Mouse (Mus musculus): ENCODE data around the gene Eya2. TPM values are rescaled to one million over a fixed set of nuclear protein-coding genes. Genes with fewer than 3 reads are reported as not detected.
"Not testable (repeated sequence)": the region's sequence is repeated elsewhere in the genome, so short reads cannot be mapped to it uniquely, and the experiment has no call there.

The Eya2 gene
- polyA plus RNA-seq (2012; rRNA removed): 1.4 and 1.7 TPM in 2 replicates

DNA sequence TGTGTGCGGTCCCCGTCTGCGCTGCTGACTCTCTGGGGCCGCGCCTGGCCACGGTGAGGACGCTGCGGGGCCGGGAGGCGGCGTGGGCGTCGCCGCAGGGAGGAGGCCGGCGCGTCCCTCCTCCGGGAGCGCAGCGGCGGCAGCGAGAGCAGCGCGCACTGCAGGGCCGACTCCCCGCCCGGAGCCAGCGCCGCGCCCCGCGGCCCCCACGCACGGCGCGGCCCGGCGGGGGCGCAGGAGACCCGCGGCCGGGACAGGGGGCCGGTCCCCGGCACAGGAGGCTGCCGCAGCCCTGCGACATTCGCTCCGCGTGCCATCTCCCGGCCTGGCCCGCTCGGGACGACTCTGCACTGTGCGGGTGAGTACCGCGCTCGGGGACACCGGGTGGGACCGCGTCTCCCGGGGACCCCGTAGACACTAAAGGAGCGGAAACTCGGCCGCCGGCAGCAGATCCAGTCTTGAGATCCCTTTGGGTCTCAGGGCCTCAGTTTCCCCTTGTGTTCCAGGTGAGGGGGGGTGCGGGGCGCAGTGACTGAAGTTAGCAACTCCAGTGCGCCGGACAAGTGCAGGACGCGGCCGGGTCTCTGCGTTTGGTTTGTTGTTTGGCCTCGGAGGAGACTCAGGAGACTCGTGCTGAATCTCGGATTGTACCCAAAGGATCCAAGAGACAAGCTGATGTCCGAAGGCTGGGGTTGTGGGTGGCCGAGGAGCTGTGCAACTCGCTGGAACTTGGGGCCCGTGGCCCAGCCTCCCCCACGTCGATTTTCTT lies at the start of gene Eya2:
Eya2 (plus strand) TSS at position 126 of the 769 bp plus-strand sequence.
- peak within 1 kb of the TSS; percentile 33 for H3K4me3 ChIP-seq (ENCODE audit: control insufficient read depth, low read depth, low read length)
- peaks cover 13% of the 10 kb centered on the region for H3K4me1 ChIP-seq (ENCODE audit: control insufficient read depth, insufficient read depth, low read length)
- TF ChIP-seq CTCF (IDR thresholded peaks at IDR 0.05; ENCODE audit: control insufficient read depth, insufficient read depth, insufficient replicate concordance, low read depth, low read length) (no peak), POLR2A (IDR thresholded peaks at IDR 0.05; ENCODE audit: control insufficient read depth, low read depth, low read length) (no peak)
- no peaks in the 10 kb centered on the region for H3K27me3 ChIP-seq (ENCODE audit: control insufficient read depth, insufficient read depth, low read length)
- no peaks in the 10 kb centered on the region for H3K36me3 ChIP-seq (ENCODE audit: control insufficient read depth, insufficient read depth, low read length)
- no peak within 1 kb of the TSS for H3K27ac ChIP-seq (ENCODE audit: control insufficient read depth, insufficient read depth, low read depth, low read length)

DNA sequence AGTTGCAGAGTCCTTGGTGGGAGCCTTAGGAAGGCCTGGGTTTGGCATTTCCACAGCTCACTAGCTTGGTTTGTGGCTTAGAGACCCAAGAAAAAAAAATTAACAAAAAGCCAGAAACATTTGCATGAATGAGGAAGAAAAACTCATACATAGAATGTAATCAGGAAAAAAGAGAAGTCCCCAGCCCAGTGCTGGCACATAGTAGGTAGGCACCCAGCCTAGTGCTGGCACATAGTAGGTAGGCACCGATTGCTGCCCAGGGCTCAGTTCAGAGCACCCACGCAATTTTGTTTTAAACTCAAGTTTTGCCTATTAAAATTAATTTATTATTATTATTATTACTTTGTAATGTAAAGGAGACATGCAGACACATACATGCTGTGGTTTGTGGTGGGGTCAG lies 49.1 kb upstream of the Eya2 start:
- Histone ChIP-seq H3K27ac (ENCODE audit: control insufficient read depth, insufficient read depth, low read depth, low read length) (no peak overlapping the region), H3K4me3 (ENCODE audit: control insufficient read depth, low read depth, low read length) (no peak overlapping the region), H3K4me1 (ENCODE audit: control insufficient read depth, insufficient read depth, low read length) (no peaks in the 10 kb centered on the region; the same call in 1 of the 2 replicates), H3K27me3 (ENCODE audit: control insufficient read depth, insufficient read depth, low read length) (no peaks in the 10 kb centered on the region), H3K36me3 (ENCODE audit: control insufficient read depth, insufficient read depth, low read length) (no peaks in the 10 kb centered on the region)
- TF ChIP-seq CTCF (IDR thresholded peaks at IDR 0.05; ENCODE audit: control insufficient read depth, insufficient read depth, insufficient replicate concordance, low read depth, low read length) (no peak), POLR2A (IDR thresholded peaks at IDR 0.05; ENCODE audit: control insufficient read depth, low read depth, low read length) (no peak)

DNA sequence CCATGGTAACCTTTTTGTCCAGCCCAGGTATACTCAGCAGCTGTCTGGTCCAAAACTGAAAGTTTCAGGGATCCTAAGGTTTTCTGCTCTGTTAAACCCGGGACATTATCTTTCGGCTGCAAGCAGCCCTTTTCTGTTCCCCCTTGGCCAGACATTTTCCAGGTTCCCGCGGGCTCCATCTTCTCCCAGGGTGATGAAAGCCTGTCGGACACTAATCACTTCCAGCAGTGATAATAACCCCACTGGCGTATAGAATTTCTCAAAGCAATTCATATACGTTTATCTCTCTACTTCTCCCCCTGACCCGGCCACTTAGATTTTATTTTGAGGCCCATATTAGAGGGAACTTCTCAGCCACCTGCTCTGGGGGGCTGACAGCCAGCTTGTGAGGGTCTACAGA lies 48.5 kb upstream of the Eya2 start:
- H3K36me3 ChIP-seq (ENCODE audit: control insufficient read depth, insufficient read depth, low read length): no peaks in the 10 kb centered on the region
- no peaks in the 10 kb centered on the region; the same call in 1 of the 2 replicates for H3K4me1 ChIP-seq (ENCODE audit: control insufficient read depth, insufficient read depth, low read length)
- TF ChIP-seq POLR2A (IDR thresholded peaks at IDR 0.05; ENCODE audit: control insufficient read depth, low read depth, low read length): no peak
- TF ChIP-seq CTCF (IDR thresholded peaks at IDR 0.05; ENCODE audit: control insufficient read depth, insufficient read depth, insufficient replicate concordance, low read depth, low read length): no peak
- H3K27ac ChIP-seq (ENCODE audit: control insufficient read depth, insufficient read depth, low read depth, low read length): no peak overlapping the region
- no peaks in the 10 kb centered on the region for H3K27me3 ChIP-seq (ENCODE audit: control insufficient read depth, insufficient read depth, low read length)
- no peak overlapping the region for H3K4me3 ChIP-seq (ENCODE audit: control insufficient read depth, low read depth, low read length)

DNA sequence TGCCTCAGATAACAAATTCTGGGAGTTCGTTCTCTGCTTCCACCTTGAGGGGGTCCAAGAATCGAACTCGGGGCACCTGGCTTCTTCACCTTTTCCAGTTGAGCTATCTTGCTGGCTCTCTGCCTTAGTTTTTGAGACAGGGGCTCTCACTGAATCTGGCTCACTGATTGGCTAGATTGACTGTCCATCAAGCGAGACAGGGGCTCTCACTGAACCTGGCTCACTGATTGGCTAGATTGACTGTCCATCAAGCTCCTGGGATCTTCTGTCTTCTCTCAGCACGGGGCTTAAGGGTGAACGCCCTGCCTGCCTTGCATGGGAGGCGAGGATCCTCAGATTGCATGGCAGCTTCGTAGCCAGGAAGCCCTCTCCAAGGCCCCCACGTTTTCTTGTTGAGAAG lies 47.4 kb upstream of the Eya2 start:
- Histone ChIP-seq H3K27ac (ENCODE audit: control insufficient read depth, insufficient read depth, low read depth, low read length) (no peak overlapping the region), H3K27me3 (ENCODE audit: control insufficient read depth, insufficient read depth, low read length) (no peaks in the 10 kb centered on the region), H3K36me3 (ENCODE audit: control insufficient read depth, insufficient read depth, low read length) (no peaks in the 10 kb centered on the region), H3K4me3 (ENCODE audit: control insufficient read depth, low read depth, low read length) (peak overlapping the region; percentile 49), H3K4me1 (ENCODE audit: control insufficient read depth, insufficient read depth, low read length) (no peaks in the 10 kb centered on the region; the same call in 1 of the 2 replicates)
- no peak for TF ChIP-seq POLR2A (IDR thresholded peaks at IDR 0.05; ENCODE audit: control insufficient read depth, low read depth, low read length)

DNA sequence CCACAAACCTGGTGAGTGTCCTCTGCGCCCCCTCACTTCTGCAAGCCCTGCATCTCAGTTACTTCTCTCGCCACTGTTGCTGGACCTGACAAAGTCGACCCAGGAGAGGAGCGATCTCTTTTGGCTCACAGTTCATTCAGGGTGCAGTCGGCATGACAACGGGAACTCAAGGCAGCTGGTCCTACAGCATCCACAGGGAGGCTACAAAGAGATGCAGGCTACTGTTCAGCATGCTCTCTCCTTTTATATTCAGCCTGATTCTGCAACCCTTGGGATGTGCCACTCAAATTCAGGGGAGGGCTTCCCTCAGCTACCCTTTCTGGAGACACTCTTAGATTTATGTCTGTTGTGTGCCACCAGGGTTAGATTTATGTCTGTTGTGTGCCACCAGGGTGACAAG lies 46.2 kb upstream of the Eya2 start:
- H3K4me3 ChIP-seq (ENCODE audit: control insufficient read depth, low read depth, low read length): no peak overlapping the region
- no peaks in the 10 kb centered on the region for H3K36me3 ChIP-seq (ENCODE audit: control insufficient read depth, insufficient read depth, low read length)
- no peak overlapping the region for H3K27ac ChIP-seq (ENCODE audit: control insufficient read depth, insufficient read depth, low read depth, low read length)
- no peaks in the 10 kb centered on the region; the same call in 1 of the 2 replicates for H3K4me1 ChIP-seq (ENCODE audit: control insufficient read depth, insufficient read depth, low read length)
- TF ChIP-seq CTCF (IDR thresholded peaks at IDR 0.05; ENCODE audit: control insufficient read depth, insufficient read depth, insufficient replicate concordance, low read depth, low read length) (no peak), POLR2A (IDR thresholded peaks at IDR 0.05; ENCODE audit: control insufficient read depth, low read depth, low read length) (no peak)
- H3K27me3 ChIP-seq (ENCODE audit: control insufficient read depth, insufficient read depth, low read length): no peaks in the 10 kb centered on the region

DNA sequence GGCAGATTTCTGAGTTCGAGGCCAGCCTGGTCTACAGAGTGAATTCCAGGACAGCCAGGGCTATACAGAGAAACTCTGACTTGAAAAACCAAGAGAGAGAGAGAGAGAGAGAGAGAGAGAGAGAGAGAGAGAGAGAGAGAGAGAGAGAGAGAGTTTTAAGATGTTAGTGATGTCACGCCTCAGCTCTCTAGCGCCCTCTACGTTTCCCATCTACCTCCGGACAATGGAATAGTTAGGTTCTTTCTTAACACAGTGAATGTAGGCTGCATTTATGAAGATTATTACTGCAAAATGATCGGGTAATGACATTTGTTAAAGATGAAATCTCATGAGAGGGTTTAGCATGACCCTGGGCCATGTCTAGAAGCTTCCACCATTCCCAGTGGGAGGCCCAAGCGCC lies 44.4 kb upstream of the Eya2 start:
- not testable (repeated sequence) for H3K36me3 ChIP-seq (ENCODE audit: control insufficient read depth, insufficient read depth, low read length); H3K27ac ChIP-seq (ENCODE audit: control insufficient read depth, insufficient read depth, low read depth, low read length); H3K4me1 ChIP-seq (ENCODE audit: control insufficient read depth, insufficient read depth, low read length); H3K4me3 ChIP-seq (ENCODE audit: control insufficient read depth, low read depth, low read length); H3K27me3 ChIP-seq (ENCODE audit: control insufficient read depth, insufficient read depth, low read length)

DNA sequence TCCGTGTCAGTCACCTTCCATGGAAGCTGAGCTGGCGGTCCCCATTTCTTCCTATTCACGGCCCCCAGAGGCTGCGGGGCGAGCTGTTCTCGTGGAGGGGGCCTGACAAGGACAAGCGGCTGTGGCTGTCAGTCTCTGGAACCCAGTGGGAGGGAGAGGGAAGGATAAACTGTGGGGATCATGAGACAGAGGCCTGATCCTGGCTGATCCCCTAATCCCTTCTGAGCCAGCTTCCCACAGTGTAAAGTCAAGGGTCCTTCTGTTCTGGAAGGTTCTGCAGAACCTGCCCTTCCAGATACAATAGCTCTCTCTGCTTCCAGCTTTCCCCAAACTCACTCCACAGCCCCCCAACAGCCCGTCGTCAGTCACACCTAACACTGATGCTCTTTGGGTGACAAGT lies 40.8 kb upstream of the Eya2 start:
- H3K4me1 ChIP-seq (ENCODE audit: control insufficient read depth, insufficient read depth, low read length): no peaks in the 10 kb centered on the region
- no peak overlapping the region for H3K4me3 ChIP-seq (ENCODE audit: control insufficient read depth, low read depth, low read length)
- H3K27me3 ChIP-seq (ENCODE audit: control insufficient read depth, insufficient read depth, low read length): no peaks in the 10 kb centered on the region
- H3K36me3 ChIP-seq (ENCODE audit: control insufficient read depth, insufficient read depth, low read length): no peaks in the 10 kb centered on the region
- H3K27ac ChIP-seq (ENCODE audit: control insufficient read depth, insufficient read depth, low read depth, low read length): no peak overlapping the region
- TF ChIP-seq POLR2A (IDR thresholded peaks at IDR 0.05; ENCODE audit: control insufficient read depth, low read depth, low read length): no peak
- no peak for TF ChIP-seq CTCF (IDR thresholded peaks at IDR 0.05; ENCODE audit: control insufficient read depth, insufficient read depth, insufficient replicate concordance, low read depth, low read length)

DNA sequence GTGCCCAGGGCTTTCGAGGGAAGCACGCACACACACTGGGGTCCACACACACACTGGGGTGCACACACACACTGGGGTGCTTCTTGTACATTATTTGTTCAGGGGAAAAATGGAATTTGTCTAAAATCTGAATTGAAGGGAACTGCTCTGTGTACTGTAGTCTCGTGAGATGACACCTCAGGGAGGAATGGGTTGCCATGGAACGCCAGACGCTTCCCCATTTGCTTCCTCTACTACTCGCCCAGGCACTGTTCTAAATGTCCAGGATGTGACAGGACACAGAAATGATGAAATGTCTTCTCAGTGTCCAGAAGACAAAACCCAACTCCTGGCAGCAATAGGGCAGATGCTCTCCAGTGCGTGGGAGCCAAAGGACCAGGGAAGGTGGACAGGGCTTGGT lies 37.6 kb upstream of the Eya2 start:
- Histone ChIP-seq H3K4me3 (ENCODE audit: control insufficient read depth, low read depth, low read length) (no peak overlapping the region), H3K27ac (ENCODE audit: control insufficient read depth, insufficient read depth, low read depth, low read length) (no peak overlapping the region), H3K36me3 (ENCODE audit: control insufficient read depth, insufficient read depth, low read length) (no peaks in the 10 kb centered on the region), H3K4me1 (ENCODE audit: control insufficient read depth, insufficient read depth, low read length) (no peaks in the 10 kb centered on the region), H3K27me3 (ENCODE audit: control insufficient read depth, insufficient read depth, low read length) (no peaks in the 10 kb centered on the region)
- no peak for TF ChIP-seq POLR2A (IDR thresholded peaks at IDR 0.05; ENCODE audit: control insufficient read depth, low read depth, low read length)
- TF ChIP-seq CTCF (IDR thresholded peaks at IDR 0.05; ENCODE audit: control insufficient read depth, insufficient read depth, insufficient replicate concordance, low read depth, low read length): no peak
